ENCODE assay signal across 9 mouse cellular contexts in the genomic region with DNA sequence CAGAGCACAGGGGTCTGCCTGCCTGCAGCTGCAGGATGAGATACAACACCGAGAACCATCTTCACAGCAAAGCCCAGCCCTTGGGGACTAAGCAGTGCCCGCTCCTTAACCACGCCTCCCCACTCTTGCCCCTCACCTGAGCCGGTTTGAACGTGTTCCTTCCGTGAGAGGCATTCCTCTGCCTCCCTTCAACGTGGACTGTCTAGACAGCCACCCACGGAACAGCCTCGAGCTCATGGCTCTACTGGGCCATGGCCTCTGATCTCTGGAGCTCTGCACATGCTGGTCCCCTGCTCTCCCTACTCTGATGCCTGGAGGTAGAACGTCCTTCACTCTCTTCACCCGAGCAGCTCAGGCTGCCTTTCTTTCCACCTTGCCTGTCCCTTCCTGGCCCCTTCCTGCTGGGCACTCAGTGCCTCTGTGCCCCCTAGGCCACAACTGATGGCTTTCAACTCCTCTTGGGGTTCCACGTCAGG. TPM values are rescaled to one million over a fixed set of nuclear protein-coding genes. Genes with fewer than 3 reads are reported as not detected.
DNase-seq lines count a peak whose midpoint lies in the region; ATAC-seq and TF ChIP-seq lines count a peak whose summit lies in the region.
"Had no signal": no experiment of that assay in that cellular context is flagged by ENCODE, and none has a peak within 500 bp of the region (broad histone marks: within the 10 kb centered on the region; RNA-seq: fewer than 3 reads in every experiment).

A gene (minus strand): TSS at position 426 of the 476 bp plus-strand sequence.

- no peaks in the 10 kb centered on the region for H3K9me3 ChIP-seq in lung, embryonic 14.5 days (ENCODE audit: low read depth, low read length)
- H3K9me3 ChIP-seq: liver, embryonic 13.5 days had no signal

- no peak within 1 kb of the TSS for H3K4me2 ChIP-seq in lung, embryonic 14.5 days
- H3K4me2 ChIP-seq: liver, embryonic 13.5 days had no signal

- no peak for TF ChIP-seq POLR2A in cortical plate, adult 2 months (IDR thresholded peaks at IDR 0.05; ENCODE audit: extremely low read depth, insufficient read depth, low read length)
- TF ChIP-seq POLR2A in small intestine, adult 2 months (IDR thresholded peaks at IDR 0.05; ENCODE audit: low read depth, low read length) = no peak

- no peak for DNase-seq in lung, embryonic 14.5 days
- no peak for DNase-seq in lung, postnatal 36 days
- no peak for DNase-seq in large intestine, adult 2 months (ENCODE audit: low read depth, low spot score)
- no peak for DNase-seq in frontal cortex, postnatal 36 days (ENCODE audit: low spot score in 2 of 2)
- DNase-seq in embryo, embryonic 10 days (ENCODE audit: low spot score) = no peak
- DNase-seq: liver, embryonic 13.5 days had no signal

- ATAC-seq in lung, embryonic 14.5 days (ENCODE audit: insufficient read depth) = no peak
- ATAC-seq in activated CD4-positive, CD25-positive, alpha-beta regulatory T cell, adult 4 months = no peak

- no peak for TF ChIP-seq CTCF in lung, embryonic 14.5 days (IDR thresholded peaks at IDR 0.05; ENCODE audit: low read depth)
- TF ChIP-seq CTCF in cortical plate, adult 2 months (IDR thresholded peaks at IDR 0.05; ENCODE audit: extremely low read depth, insufficient read depth, low read length) = no peak
- TF ChIP-seq CTCF in small intestine, adult 2 months (IDR thresholded peaks at IDR 0.05; ENCODE audit: extremely low read depth, insufficient read length, insufficient replicate concordance, low read depth, low read length) = no peak

- no peak within 1 kb of the TSS for H3K9ac ChIP-seq in lung, embryonic 14.5 days
- H3K9ac ChIP-seq: liver, embryonic 13.5 days had no signal

- no peaks in the 10 kb centered on the region for H3K4me1 ChIP-seq in lung, embryonic 14.5 days (ENCODE audit: insufficient read depth)
- peaks cover 1% of the 10 kb centered on the region; the same call in 1 of the 2 replicates for H3K4me1 ChIP-seq in cortical plate, adult 2 months (ENCODE audit: control insufficient read depth, insufficient read depth, low read length)
- peaks cover 38% of the 10 kb centered on the region for H3K4me1 ChIP-seq in small intestine, adult 2 months (ENCODE audit: control insufficient read depth, insufficient read depth, insufficient read length, low read length)
- H3K4me1 ChIP-seq: liver, embryonic 13.5 days had no signal

- 68% methylated on average over 12 of the region's 12 CpGs for WGBS in lung, embryonic 14.5 days
- 75% methylated on average over 12 of the region's 12 CpGs for WGBS in large intestine, adult 2 months
- 75% methylated on average over 12 of the region's 12 CpGs for WGBS in small intestine, adult 2 months

- no peak within 1 kb of the TSS for H3K27ac ChIP-seq in lung, embryonic 14.5 days (ENCODE audit: low read depth)
- H3K27ac ChIP-seq in cortical plate, adult 2 months (ENCODE audit: insufficient read depth, low read length) = no peak within 1 kb of the TSS
- H3K27ac ChIP-seq in small intestine, adult 2 months (ENCODE audit: insufficient read depth, low read depth, low read length) = peak within 1 kb of the TSS; percentile 84
- H3K27ac ChIP-seq: liver, embryonic 13.5 days had no signal

- no peaks in the 10 kb centered on the region for H3K36me3 ChIP-seq in lung, embryonic 14.5 days (ENCODE audit: insufficient read depth)
- H3K36me3 ChIP-seq in small intestine, adult 2 months (ENCODE audit: control insufficient read depth, insufficient read depth, low read length) = no peaks in the 10 kb centered on the region
- H3K36me3 ChIP-seq: liver, embryonic 13.5 days had no signal

- no peaks in the 10 kb centered on the region for H3K27me3 ChIP-seq in lung, embryonic 14.5 days (ENCODE audit: insufficient read depth, low read length)
- H3K27me3 ChIP-seq in small intestine, adult 2 months (ENCODE audit: control insufficient read depth, insufficient read depth, low read length) = no peaks in the 10 kb centered on the region

- H3K4me3 ChIP-seq in lung, embryonic 14.5 days (ENCODE audit: low read depth, low read length) = no peak within 1 kb of the TSS
- no peak within 1 kb of the TSS for H3K4me3 ChIP-seq in cortical plate, adult 2 months (ENCODE audit: insufficient read depth, low read length)
- H3K4me3 ChIP-seq in small intestine, adult 2 months (ENCODE audit: low read depth, low read length) = peak within 1 kb of the TSS; percentile 16; the same call in 1 of the 2 replicates
- H3K4me3 ChIP-seq: liver, embryonic 13.5 days had no signal

RNA-seq across cellular contexts. Expression of the gene that starts here (rescaled TPM):
- 26.5 and 28.3 TPM in 2 replicates for polyA plus RNA-seq in lung, embryonic 14.5 days (2014; fragmentation: Nextera tagmentation; extraction: Ambion mirVana)
- polyA plus RNA-seq in cortical plate, adult 2 months (2012; rRNA removed) = 66.6 and 67.1 TPM in 2 replicates
- 75.4 and 75.7 TPM in 2 replicates for polyA plus RNA-seq in large intestine, adult 2 months (2012; rRNA removed)
- polyA plus RNA-seq in small intestine, adult 2 months (2012; rRNA removed) = 36.2 and 56.3 TPM in 2 replicates
- 1 to 10 TPM in 1 of 2 experiments, under 1 TPM in 1; 0.63 to 1.4 TPM for polyA plus RNA-seq in activated CD4-positive, CD25-positive, alpha-beta regulatory T cell, adult 4 months (2017; shearing (Covaris generic))

Comparison
In these comparisons a context has a peak if more than half of its experiments do, and no peak if none do; other contexts are left out.
1. RNA of the gene that starts here (polyA plus RNA-seq): 75.4 to 75.7 TPM in large intestine, adult 2 months, 66.6 to 67.1 TPM in cortical plate, adult 2 months, 36.2 to 56.3 TPM in small intestine, adult 2 months and 26.5 to 28.3 TPM in lung, embryonic 14.5 days; 0.63 to 1.4 TPM in activated CD4-positive, CD25-positive, alpha-beta regulatory T cell, adult 4 months; every median in the first group is over 10 times any median in the second.